Mouse (Mus musculus) hematopoietic stem cell, adult 5-6 weeks (primary cell): ENCODE measurements at regions not wholly inside any gene's neighbourhood (a gene's known extent, or its start where the extent isn't known, plus 50 kb on each side); places are given as distances from the start of the nearest gene placed in this dataset.

ENCODE experiments used
- ATAC-seq, 2 experiments: fragments of 125-278 bp in 1 of 2; replicated peaks in 1 of 2; 2 replicates each; pipeline ENCODE4 v1.8.0; 2016 to 2017; ENCODE audit warnings: inconsistent platforms in 2 of 2, mild to moderate bottlenecking in 2 of 2, moderate number of reproducible peaks in 2 of 2, low read depth in 1 of 2, moderate TSS enrichment in 1 of 2; ENCODE audit not compliant: low FRiP score in 2 of 2, poor library complexity in 2 of 2, severe bottlenecking in 2 of 2, insufficient read depth in 1 of 2, low TSS enrichment in 1 of 2

DNA sequence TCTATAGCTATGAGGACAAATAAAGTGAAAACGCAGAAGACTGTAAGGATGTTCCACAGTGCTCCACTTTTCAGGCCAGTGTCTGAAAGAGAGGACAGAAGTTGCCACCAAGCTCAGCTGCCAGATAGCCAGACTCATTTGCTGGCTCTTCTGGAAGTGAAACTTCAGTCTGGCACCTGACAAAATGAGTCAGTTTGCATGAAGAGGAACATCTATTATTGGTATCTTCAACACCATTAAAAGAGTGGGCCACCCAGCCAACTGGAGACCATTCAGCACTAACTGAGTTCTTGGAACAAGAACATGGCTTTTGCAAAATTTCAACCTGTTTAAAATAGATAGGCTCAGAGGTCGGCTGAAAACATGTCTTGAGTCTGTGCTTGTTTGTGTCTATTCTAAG is 592.4 kb upstream of the Tbl1xr1 start:
- ATAC-seq = no peak

DNA sequence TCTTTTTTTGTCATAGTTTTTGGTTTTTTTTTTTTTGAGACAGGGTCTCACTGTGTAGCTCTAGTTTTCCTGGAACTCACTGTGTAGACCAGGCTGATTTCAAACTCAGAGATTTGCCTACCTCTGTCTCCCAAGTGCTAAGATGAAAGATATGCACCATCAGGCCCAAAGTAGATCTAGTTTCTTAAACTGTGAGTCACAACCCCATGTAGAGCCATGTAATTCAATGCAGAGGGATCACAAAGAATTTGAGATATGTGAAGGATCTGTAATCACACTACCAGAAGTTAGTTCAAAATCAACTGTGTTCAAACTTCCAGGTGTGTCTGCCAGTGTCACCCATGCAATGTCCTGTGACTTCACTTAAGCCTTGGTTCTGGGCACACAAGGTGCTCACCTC is 591.0 kb upstream of the Tbl1xr1 start:
- no peak for ATAC-seq

DNA sequence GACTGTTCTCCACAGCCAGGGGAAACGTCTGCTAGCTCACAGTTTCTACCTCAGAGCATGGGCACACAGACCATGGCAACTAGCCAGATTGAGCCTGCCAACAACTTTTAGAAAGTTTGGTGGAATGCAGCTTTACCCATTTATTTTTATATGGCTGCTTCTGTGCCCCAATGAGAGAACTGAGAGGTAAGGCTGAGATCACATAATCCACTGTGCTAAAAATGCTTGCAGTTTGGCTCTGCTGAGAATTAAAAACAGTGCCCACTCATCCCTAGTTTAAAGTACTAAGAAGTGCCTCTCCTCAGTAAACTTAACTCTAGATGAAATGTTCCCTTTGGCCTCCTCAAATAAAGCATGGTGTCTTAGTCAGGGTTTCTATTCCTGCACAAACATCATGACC is 586.9 kb upstream of the Tbl1xr1 start:
- no peak for ATAC-seq

DNA sequence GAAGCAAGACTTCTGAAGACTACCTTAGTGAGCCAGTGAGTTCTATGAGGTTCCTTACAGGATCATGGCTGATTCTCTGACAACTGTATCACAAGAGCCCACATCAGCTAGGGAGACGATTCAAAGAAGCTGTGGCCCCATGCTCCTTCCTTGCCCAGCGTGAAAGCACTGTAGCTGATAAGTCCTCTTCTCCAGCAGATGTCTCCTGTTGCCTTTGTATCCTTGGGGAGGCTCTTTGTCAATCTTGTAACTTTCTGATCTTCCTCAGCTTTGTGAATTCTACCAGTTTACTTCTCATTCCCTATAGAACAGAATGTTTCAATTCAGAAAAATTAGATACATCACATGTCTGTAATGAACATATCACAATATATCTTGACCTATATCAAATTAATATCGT is 584.0 kb upstream of the Tbl1xr1 start:
- ATAC-seq = no peak

DNA sequence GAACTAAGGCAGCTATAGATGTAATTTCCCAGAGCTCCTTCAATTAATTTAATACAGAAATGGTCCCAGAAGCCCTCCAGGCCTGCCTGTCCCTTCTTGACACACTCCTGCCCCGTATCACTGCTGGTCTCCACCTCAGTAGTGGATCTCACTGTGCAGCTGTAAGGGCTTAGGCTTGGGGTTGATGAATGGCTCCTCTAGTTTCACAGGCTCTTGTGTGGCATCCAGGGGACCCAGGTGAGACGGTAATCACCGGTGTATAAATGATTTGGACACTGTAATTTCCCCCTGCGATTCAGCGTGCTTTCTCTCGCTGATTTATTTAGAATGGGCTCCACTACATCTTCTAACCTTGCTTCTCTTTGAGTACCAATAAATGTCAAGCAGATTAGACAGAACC is 583.1 kb upstream of the Tbl1xr1 start:
- no peak for ATAC-seq

DNA sequence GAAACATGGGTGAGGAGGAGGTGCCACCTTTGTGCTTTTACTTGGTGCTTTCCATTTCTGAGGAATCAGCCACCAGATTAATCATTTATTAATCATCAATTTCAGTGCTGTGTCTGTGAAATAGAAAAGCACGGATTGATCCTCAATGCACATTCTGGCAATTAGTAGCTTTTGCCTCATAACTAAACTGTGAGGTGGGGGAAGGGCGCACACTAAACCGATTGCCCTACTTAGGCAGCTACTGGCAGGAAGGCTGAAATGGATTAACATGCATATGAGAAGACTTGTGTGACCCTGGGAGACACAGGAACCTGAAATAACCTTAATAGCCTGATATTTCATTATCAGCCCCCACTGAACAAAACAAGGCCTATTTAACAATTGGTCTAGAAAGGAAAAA is 581.5 kb upstream of the Tbl1xr1 start:
- no peak for ATAC-seq

DNA sequence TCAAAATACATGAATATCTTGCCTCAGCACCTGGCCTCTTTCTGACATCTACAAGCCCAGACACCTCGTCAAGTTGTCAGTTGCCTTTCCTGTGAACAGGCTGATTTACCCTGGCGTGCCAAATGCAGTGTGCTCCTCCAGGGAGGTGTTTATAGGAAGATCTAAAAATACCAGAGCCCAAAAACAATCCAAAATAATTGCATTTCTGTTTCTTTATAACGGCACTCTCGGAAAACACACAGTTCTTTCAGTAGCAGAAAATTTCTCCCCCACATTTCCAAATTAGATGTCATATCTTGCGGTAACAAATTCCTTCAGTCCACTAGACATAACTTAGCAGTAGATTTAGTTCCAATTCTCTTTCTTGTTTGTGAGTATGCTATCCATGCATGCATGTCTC is 580.8 kb upstream of the Tbl1xr1 start:
- ATAC-seq = no peak; a peak in 1 of 4 replicates

DNA sequence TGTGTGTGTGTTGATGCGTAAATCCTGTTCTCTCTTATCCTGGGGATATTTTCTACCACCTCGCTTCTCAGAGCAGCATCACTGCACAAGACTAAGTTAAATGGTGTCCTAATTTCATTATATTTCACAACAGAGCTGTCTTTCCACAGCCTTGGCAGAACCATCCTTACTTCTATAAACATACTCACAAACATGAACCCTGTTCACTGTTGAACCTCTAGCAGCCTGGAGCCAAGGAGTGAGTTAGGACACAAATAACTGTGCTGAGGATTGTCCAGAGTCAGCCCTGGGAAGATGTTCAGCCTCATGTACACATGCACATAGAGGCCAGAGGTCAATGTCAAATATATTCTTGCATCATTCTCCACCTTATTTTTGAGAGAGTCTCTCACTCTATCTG is 580.3 kb upstream of the Tbl1xr1 start:
- no peak for ATAC-seq

DNA sequence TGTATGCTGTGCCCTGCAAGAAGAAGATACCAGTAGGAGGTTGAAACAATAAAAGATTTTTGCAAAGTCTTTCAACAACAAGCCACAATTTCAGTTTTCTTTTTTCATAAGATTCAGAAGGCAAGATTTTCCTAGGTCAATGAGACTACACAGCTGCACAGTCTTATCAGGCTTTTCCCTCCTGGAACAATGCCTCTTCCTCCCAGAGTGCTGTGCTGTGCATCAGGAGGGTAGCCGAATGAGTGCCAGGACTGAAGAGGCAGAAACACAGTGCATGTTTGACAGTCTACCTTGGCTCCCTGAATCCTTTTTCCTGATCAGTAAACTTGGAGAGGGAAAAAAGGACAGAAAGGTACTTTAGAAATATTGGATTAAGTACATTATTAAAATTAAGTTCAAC is 579.4 kb upstream of the Tbl1xr1 start:
- ATAC-seq = no peak

DNA sequence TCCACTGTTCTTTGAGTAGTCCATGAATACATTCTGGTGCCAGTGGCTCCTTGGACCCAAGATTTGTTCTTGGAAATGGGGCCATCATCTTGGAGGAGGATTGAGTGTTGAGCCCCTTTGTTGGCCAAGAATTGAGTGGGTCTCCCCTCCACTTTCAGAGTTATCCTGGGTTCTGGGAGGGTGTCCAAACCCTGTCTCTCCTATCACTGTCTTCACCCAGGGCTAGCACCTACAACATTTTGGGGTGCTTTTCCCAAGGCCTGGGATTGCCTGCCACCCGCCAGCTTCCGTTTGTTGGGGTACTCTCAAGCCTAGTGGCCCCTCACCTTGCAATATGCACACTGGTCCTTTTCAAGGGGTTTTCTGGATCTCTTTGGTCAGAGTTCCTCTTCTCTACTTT is 568.8 kb upstream of the Tbl1xr1 start:
- no peak for ATAC-seq

DNA sequence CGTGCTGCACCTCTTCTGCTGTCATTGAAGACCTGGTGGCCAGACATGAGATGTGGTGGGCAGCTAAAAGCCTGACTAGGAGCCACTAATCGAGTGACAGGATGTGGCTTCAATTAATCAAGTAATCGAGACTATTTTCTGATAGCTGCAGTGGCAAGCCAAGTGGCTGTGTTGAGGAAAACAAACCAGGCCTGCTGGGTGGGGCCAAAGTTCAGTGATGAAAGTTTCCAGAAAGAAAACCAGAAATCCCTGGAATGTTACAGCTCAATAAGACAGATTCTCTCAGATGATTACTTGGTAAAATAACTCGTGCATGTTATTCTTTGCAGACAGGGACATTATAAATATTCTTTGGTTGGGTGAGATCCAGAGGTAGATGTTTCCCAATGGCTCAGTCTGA is 564.4 kb upstream of the Tbl1xr1 start:
- ATAC-seq = no peak

DNA sequence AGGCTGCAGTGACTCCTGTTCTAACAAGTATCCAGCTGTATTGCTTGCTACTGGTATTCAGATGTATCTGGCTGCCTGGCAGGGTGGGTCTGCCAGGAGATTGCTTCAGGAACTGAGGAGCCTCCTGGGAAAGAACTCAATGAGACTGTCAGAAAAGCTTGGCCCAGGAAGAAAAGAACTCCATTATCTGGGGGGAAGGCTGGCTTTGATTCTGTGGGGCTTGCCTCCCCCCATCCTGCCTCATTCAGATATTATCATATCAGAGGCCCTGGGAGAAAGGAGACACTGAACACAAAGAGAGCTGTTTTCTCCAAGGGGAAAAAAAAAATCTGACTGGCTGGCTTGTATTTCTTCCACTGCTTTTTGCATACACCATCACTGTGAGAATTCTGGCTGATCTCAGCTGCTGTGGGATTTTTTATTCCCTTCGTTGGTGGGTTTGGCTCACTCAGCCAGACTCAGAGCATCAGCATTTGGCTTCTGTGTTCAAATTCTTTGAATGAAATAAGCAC is 552.0 kb upstream of the Tbl1xr1 start:
- no peak for ATAC-seq

DNA sequence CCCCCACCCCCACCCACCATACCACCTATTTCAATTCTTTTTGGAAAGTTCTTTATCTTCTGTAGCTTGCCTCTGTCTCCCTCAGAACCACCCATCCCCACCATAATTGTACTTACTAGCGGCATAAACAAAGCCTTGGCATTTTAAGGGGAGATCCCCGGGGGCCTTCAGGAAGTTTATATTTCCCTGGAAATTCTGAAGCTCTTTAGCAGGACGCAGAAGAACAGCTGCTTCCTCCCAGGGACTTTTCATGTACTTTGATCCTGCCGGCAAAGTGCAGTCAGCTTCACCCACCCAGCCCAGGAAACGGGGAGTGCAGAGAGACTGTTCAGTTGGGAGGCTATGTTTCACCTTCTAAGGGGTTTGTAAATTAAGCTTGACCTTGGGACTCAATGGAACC is 545.6 kb upstream of the Tbl1xr1 start:
- 0 out of 4 replicates have a peak, but pooled peaks of 1 of the 2 experiments have one; percentile 12 for ATAC-seq

DNA sequence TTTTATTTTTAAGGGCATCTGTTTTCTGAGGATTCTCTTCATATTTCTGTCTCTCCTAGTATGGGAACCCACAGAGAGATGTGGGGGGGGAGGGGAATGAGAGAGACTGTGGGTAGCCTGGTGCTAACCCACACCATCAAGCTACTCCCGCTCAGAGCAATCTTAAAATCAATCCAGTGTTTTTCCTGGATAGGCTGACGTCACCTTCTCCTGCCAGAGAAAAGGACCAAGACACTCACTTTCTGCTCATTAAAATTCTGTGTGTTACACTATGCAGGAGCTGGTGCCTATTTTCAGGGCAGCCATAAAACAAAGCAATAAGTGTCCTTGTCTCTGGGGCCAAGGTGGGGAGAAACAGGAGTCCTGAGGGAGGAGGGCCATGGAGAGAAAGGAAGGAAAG is 537.3 kb upstream of the Tbl1xr1 start:
- ATAC-seq = no peak

DNA sequence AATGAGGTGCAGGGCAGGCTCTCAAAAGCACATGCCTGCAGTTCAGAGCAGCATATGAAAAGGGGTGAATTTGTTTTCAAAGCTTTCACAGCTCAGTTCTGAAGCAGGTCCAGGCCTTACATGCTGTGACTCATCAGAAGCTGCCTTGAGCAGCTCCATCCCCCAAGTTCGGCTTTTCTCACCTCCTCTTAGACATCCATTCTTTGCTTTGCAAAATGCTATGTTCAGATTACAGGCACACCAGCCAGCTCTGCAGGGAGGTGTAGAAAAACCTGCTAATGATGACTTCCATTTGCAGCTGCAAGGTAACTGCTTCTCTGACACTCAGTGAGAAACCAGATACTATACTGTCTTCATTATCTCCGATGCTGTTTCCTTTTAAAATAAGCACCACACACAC is 532.0 kb upstream of the Tbl1xr1 start:
- ATAC-seq = no peak

DNA sequence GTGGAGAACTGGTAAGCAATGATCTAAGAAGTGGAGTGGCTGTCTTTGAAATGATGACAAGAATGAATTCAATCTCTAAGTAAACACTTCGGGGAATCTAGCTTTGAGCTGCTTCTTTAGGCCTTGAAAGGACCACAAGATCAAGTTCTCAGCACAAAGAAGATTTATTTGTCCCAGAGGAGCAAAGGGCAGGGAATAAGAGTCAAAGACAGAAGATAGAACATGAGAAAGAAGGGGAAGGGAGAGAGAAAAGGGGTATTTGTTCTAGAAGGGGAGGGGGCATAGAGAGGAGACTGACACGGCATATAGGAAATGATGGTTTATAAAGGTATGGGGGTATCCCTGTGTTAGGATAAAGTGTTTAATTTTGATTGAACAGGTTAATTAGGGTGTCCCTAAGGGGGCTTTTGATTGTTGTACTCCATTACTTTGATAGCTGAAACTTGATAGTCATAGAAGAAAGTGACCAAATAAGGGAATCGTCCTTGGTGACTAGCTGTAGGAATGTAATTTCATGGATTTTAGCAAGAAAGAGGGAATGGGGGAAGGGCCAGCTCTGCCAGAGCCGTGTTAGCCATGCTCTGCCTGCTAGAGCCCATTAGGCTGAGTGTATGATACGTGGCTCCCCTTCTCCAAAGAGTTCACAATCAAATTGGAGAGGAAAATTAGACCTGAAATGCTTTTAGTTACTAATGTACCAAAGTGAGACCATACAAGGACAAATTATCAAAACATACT is 531.1 kb upstream of the Tbl1xr1 start:
- ATAC-seq = no peak

DNA sequence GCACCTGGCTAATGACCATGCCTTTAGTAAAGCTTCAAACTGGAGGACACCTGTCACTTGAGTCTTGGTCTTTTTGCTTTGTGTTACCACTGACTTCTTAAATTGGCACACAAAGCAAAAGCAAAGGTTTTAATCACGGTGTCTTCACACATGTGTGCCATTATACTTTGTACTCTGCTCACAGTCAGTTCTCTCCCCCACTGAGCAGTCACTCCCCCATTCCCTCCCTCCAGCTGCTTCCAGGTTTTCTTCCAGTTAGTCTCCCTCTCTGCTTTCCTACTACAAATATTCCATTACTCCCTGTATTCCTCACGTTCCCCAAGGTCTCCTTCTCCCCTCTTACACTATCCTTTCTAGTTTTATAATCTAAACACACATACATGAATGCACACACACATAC is 530.0 kb upstream of the Tbl1xr1 start:
- ATAC-seq = no peak

DNA sequence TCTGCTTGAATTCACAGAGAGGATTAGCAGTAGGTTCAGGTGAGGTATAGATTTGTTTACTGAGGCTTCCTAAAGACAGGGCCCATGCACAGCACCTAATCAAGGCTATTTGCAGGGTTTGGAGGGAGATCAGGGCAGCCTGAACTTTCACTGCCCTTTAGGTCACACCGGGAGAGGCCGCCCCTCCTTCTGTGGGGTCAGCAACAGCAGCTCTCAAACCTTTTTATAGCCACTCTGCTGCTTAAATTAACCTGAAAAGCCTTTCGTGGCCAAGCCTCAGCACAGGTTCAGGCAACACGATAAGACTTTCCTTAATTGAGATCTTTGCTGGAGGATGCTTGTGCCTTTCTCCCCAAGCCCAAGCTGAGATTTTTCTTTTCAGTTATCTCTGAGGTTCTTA is 526.8 kb upstream of the Tbl1xr1 start:
- ATAC-seq = no peak

DNA sequence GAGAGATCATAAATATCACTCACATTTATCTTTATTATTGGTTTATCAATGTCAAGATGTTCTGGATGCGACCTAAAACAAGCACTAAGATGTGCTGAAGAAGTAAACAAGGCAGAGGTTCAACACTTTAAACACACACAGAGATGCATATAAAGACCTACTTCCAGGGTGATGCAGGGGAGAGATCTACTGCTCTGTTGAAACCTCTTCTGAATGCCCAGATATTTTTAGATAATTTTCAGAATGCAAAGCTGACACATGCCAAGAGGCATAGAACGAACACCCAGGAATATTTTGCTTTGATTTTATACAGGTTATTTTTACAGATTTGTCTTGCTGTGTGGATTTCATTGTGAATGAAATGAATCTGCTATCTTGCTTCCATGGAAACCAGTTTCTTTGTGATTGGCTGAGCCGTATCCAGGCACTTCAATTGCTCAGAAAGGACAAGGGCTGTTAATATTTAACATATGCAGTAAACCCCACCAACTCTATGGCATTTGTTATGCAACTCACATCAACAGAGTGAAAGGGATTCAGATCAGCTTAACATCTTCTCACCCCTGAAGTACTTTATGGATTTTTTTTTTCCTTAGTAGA is 523.2 kb upstream of the Tbl1xr1 start:
- no peak for ATAC-seq
